Mouse (Mus musculus) stomach, adult 2 months (tissue): ENCODE results near the gene Mpz. TPM values are rescaled to one million over a fixed set of nuclear protein-coding genes. Genes with fewer than 3 reads are reported as not detected.

ENCODE experiments used
- polyA plus RNA-seq: library from polyadenylated mRNA; depleted of rRNA; stranded (reverse); fragments of >200 nt; gene quantifications from 2 replicates; pipeline ENCODE4 v1.2.3, GENCODE M21; 2012; rRNA removed

Mpz gene
- polyA plus RNA-seq = 0.87 and 1.1 TPM in 2 replicates

DNA sequence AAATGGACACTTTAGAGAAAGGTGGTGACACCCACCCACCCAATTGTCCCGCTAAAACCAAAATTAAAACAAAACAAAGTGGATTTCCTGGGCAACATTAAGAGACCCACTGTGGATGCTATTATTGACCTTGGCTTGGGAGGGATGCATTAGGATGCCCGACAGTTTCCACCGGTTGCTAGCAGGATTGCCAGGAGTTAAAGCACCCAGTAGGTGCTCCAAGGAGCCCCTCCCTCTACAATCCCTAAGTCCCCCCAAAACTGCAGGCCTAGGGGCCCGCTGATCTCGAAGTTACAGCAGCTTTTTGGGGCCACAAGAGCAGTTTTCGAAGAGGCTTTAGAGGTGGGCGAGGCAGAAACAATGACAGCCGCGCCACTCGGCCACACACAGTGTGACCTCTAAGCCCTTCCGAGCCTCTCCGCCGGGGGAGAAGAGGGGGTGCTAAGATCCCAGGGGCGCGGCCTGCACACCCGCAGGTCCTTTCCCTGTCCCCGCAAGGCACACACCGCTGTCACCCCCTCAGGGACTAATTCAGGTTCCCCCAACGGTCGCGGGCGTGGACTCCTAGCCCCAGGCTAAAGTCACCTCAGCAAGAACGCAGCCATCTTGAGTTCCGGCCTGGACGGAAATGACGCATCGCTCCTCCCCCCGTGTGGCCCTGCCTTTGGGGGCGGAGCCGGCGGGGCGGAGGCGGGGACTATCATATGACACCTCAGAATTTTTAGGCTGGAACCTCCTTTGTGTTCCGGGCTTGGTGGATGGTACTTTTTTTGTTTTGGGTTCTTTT lies at the start of gene Mpz, which contains the start of gene Sdhc:
Gene Mpz (plus strand): TSS at position 738 of the 787 bp plus-strand sequence.
Gene Sdhc (minus strand): TSS at position 630 of the 787 bp plus-strand sequence.

DNA sequence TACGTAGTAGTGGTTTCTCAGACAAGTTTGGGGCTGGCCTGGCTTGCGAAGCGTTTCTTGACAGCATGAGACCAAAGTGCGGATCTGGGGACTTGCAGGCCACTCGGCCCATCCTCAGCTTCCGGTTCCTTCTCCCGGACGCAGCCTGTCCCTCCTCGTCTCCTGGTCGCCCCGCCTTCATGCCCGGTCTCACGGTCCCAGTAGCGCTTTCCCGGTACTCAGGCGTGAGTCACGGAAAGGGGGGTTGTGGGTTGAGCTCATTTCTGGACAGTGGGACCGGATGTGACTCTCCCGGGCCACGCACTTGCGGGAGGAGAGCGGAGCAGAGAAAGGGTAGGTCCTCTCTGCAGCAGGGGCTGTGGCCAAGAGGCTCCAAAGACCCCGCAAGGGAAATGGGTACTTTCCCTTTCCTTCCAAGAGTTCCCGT lies 36.6 kb upstream of the Mpz start, which contains the start of gene Cfap126:
Gene Cfap126 (plus strand): TSS at position 46 of the 427 bp plus-strand sequence.

DNA sequence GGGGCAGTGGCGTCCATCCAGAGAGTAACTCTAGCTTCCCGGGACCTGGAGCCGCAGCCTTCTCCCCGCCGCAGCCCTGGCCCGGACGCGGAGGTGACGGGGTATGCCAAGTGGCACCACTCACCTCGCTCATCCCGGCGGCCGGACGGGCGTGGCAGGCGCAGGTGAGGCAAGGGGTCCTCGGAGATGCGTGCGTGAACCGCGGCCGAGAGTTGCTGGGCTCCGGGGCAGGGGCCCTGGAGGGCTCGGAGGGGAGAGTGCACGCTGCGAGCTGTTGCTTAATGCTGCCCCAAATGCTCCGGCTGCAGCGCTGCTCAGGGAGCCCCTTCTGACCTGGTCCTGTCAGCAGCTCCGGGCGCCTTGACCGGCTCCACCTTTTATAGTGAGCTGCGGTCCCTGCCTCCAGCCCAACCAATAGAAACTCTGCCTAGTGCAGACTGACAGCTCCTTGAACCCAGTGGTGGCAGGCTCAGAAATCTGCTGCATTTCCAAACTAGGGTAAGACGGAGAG lies 45.4 kb downstream of the Mpz start, which contains the start of gene Pcp4l1:
Gene Pcp4l1 (minus strand): TSS at position 382 of the 511 bp plus-strand sequence.

Other genes with a start within 250 kb of the Mpz start
- gene Fcrlb, start 237.8 kb upstream of the Mpz start, polyA plus RNA-seq = 0.05 and 0.80 TPM in 2 replicates
- 0.49 TPM in 1 of 2 replicates, not detected in the other for gene Fcrla, start 223.1 kb upstream of the Mpz start, polyA plus RNA-seq
- 2.5 and 3.3 TPM in 2 replicates for gene Fcgr2b, start 174.2 kb upstream of the Mpz start, polyA plus RNA-seq
- 0.30 and 0.38 TPM in 2 replicates for gene Fcgr4, start 131.8 kb upstream of the Mpz start, polyA plus RNA-seq
- gene Fcgr3, start 85.8 kb upstream of the Mpz start, polyA plus RNA-seq = 3.2 and 4.2 TPM in 2 replicates
- gene Cfap126, start 36.8 kb upstream of the Mpz start, polyA plus RNA-seq = 1.2 and 1.4 TPM in 2 replicates
- 87.8 and 99.3 TPM in 2 replicates for gene Sdhc, start 108 bp upstream of the Mpz start, polyA plus RNA-seq
- gene Pcp4l1, start 45.6 kb downstream of the Mpz start, polyA plus RNA-seq = 41.3 and 54.6 TPM in 2 replicates
- gene Nr1i3, start 63.3 kb downstream of the Mpz start, polyA plus RNA-seq = 0.04 and 0.11 TPM in 2 replicates
- 20.4 and 21.3 TPM in 2 replicates for gene Tomm40l, start 71.8 kb downstream of the Mpz start, polyA plus RNA-seq
- 0.42 and 1.5 TPM in 2 replicates for gene Apoa2, start 74.3 kb downstream of the Mpz start, polyA plus RNA-seq
- 16.4 and 22.5 TPM in 2 replicates for gene Fcer1g, start 83.7 kb downstream of the Mpz start, polyA plus RNA-seq
- gene Adamts4, start 99.7 kb downstream of the Mpz start, polyA plus RNA-seq = 2.8 and 2.9 TPM in 2 replicates
- 62.4 and 62.6 TPM in 2 replicates for gene Ndufs2, start 100.7 kb downstream of the Mpz start, polyA plus RNA-seq
- 40.4 and 47.1 TPM in 2 replicates for gene B4galt3, start 119.6 kb downstream of the Mpz start, polyA plus RNA-seq
- gene Ppox, start 130.5 kb downstream of the Mpz start, polyA plus RNA-seq = 16.4 and 17.4 TPM in 2 replicates
- 19.0 and 19.2 TPM in 2 replicates for gene Usp21, start 137.3 kb downstream of the Mpz start, polyA plus RNA-seq
- 8.7 and 9.2 TPM in 2 replicates for gene Ufc1, start 144.3 kb downstream of the Mpz start, polyA plus RNA-seq
- 16.3 and 18.4 TPM in 2 replicates for gene Dedd, start 178.4 kb downstream of the Mpz start, polyA plus RNA-seq
- 39.2 and 41.0 TPM in 2 replicates for gene Nit1, start 194.9 kb downstream of the Mpz start, polyA plus RNA-seq
- gene Pfdn2, start 195.0 kb downstream of the Mpz start, polyA plus RNA-seq = 1.2 and 1.9 TPM in 2 replicates
- gene Klhdc9, start 210.1 kb downstream of the Mpz start, polyA plus RNA-seq = 0.18 and 0.57 TPM in 2 replicates
- gene Nectin4, start 219.4 kb downstream of the Mpz start, polyA plus RNA-seq = 10.8 and 11.6 TPM in 2 replicates
- gene Arhgap30, start 238.2 kb downstream of the Mpz start, polyA plus RNA-seq = 1.1 and 1.5 TPM in 2 replicates